Mouse (Mus musculus) thymus, postnatal 0 days (tissue): Measurements from ENCODE around the gene Dpp6. TPM values are rescaled to one million over a fixed set of nuclear protein-coding genes. Genes with fewer than 3 reads are reported as not detected.

Experiments used
- DNase-seq: peaks from one replicate; pipeline ENCODE4 v3.0.0-alpha.2; 2015; ENCODE audit warnings: low spot score
- polyA plus RNA-seq: library from polyadenylated mRNA; unstranded; fragments of >200 nt; fragmentation: Nextera tagmentation; extraction: Ambion mirVana; gene quantifications from 2 replicates; pipeline ENCODE4 v1.2.1, GENCODE M21; 2015

Dpp6 gene
- polyA plus RNA-seq, 1 experiment from 2014 or later = 0.18 TPM

DNA sequence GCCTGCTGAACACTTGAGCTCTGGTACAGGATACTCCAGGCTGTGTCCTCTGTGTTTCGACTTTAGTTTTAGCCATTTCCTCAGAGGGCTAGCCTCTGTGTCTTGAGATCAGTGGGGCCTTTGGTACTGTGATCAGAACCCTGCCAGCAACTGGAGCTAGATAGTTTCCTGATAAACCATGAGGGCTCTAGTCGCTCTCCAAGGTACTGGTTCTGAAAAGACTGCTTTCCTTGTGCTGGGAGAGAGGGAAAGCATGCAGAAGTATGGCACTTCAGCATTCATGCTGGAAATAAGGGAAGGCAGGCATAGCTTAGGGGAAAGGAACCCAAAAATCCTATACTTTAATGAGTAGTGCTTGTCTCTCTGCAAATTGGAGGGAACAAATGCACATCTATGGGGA, 548.9 kb downstream of the Dpp6 start:
- DNase-seq = no peak

DNA sequence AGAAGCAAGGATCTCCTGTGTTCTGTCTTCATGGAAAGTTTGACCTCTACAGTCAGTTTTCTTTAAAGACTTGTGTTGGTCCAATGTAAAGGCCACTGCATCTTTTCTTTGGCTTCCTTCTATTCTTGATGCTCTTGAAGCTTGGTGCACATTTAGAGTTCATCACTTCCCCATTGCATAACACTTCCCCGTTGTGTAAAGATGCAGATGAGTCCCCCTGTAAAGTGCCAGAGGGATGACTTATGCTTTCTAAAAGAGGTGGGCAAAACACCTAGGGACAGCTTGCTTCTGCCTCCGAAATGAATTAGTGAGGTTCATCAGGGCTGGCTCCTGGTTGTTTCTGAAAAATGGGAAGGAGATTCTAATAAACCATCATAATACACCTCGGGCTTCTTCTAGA, 553.8 kb downstream of the Dpp6 start:
- DNase-seq = no peak

DNA sequence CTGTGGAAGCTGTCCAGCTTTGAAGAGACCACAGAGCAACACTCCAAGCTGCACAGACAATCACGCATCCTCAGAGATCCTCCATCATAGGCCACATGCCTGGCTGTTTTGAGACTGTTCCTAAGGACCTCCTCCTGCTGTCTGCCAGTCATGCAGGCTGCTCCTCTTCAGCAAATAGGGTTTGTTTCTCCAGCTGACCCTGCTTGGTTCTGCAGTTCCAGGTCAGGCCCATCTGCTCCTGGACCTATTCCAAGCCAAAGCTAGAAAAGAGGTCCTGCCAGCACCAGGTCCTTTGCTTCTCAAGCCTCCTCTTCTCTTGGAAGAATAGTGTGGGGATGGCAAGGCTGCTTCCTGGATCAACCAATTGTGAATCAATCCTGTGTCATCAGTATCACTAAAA, 556.9 kb downstream of the Dpp6 start:
- DNase-seq = no peak

DNA sequence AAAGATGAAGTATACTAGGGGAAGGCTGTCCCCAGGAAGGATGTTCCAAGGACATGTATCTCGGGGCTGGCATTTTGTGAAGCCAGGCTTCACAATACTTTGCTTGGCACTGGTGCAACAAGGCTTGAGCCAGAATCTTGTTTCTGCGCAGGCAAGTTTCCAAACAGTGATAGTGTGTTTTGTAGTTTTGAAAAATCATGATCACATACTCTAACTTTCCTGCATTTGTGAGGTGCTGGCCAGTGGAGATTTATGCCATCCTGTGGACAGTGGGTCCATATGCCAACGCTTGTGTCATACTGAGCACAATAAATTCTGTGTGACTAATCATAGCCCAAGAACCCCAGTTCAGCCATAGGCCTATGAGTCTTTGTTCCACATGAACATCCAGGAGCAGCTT, 558.8 kb downstream of the Dpp6 start:
- no peak for DNase-seq

DNA sequence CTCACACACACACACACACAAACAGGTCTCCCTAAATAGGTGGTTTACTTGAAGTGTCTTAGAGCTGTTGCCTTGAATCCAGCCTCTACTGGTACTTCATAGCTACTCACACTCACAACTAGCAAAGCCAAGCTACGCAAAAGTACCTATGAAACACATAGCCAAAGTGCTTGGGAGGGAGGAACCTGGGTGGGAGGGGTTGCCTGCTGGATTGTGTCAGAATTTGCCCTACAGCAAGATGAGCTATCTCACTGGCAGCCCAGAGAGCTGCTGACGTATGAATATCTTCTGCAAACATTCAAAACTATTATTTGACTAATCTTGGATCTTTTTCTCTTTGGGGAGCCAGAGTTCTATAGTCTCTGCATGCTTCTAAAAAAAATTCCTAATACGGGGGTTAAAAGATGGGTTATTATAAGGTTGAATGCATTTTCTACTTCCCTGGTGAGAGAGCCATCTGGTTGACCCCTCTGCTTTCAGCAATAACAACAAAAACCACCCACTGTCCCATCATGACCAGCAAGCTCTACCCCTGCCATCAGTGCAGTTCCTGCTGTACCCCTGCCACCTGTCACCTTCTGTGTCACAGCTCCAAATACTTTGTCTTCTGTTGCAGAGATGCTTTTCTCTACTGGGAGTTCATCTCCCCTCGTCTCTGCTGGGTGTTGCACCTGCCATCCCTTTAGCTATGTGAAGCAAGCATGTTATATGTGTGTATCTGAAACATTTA, 563.8 kb downstream of the Dpp6 start:
- DNase-seq = no peak

DNA sequence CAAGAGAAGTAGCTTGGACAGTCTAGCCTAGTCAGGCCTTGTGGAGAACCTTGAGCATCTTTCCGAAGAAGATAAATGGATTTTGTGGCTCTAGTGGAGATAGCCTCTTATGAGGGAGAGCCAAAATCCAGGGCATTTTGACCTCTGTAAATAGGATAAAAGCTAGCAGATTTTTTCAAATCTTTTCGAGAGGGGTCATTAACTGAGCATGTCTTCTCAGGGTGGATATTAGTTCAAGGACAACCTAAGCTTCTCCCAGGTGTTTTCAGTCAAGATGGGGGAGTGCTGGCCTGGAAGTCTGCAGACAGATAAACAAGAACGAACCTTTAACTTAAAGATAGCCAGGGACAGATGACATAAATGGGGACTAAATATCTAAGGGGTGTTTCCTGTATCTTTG, 581.4 kb downstream of the Dpp6 start:
- no peak for DNase-seq

DNA sequence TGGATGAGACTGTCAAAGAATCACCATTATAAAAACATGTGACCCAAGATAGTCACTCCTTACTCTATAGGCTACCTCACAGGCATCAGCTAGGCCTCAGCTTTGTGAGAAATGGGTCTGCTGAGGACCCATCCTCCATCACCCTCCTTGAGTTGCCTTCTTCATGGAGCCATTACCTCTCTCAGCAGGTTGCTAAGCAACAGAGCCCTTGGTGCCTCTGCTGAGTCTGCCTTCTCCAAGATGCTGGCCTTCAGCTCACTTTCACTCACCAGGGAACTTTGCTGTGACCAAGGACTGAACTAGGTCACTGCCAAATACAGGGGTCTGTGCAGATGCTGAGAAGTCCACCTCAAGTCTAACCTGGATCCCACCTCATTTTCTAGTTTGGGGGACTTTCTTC, 582.1 kb downstream of the Dpp6 start:
- DNase-seq = no peak

DNA sequence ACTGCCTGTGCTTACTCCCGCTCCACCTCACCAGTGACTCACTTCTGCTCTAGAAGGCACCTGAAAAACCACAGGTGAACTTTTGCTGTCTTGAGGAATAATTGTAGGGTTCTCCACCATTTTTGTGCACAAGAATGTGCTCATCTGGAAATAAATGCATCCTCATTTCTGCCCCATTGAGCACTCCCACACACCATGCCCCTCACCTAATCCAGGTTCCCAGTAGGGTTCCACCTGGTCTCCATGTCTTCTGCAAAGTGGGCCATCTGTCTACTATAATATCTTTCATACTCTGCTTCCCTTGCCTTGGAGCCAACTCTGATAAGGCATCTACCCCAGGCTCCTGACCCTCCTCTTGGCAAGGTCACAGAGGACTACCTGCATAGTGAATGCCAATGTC, 585.6 kb downstream of the Dpp6 start:
- DNase-seq = no peak

DNA sequence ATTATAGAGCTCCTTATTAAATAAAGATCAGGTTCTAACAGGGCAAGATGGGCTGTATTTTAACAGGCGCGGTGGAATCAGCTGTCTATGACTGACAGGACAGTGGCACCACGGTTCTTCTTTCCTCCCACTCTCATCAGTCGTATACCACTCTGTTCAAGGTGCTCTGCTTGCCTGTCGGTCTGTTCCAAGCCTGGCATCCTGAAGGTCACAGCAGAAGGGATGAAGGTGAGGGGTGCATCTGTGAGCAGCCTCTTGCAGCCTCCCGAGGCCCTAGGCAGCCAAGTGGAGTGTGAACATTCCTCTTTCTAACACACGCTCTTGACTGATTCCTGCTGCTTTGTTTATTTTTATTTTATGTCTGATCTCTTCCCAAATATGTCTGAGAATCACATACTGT, 591.9 kb downstream of the Dpp6 start:
- DNase-seq = no peak

DNA sequence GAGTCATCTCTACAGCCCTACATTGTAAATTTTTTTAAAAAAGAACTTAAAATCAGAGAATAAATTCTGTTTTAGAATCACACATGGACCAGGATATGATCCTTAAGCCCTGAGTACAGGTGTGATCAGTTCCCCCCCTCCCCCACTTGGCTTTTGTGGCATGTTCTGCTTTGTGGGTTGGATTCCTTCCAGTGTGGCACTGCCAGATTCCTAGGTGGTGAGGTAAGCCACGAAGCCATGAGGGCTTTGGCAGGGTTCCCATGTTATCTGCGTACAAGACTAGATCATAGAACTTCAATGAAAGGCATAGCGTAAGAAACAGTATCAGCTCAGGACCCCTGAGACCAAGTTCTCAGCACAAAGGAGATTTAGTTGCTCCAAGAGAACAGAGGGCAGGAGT, 596.0 kb downstream of the Dpp6 start:
- no peak for DNase-seq

DNA sequence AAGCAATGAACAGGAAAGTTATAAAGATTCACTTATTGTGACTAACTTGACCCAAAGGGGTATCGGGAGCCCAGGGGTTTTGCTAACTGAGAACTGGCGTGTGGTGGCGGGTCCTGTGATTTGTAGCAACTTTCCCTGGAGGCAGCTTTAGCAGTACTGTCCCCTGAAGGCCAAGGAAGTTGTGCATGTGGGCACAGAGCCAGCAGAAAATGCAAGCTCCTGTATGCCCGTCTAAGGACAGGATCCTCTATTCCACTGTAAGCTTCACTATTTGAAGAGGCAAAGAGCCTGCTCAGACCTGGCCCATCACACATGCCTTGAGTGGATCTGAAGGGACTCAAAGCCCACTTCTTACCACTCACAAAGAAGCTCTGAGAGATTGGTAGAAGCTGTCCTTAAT, 598.5 kb downstream of the Dpp6 start:
- DNase-seq = no peak

DNA sequence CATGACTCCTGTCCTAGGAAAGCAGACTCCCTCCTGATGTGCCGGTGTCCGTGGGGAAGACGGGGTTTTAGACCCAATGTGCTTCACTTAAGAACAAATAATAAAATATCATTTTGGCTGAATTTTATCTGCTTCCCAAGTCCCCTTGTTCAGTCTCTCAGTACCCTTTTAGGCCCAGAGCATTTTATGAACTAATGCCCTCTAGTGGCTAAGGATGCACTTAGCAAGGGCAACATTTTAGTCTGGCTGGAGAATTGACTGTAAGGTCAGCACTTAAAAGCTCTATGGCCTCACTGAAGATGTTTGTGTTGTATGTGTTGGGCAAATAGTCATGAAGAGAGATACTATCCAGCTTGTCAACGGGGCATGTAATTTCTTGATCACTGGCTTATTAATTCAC, 599.6 kb downstream of the Dpp6 start:
- DNase-seq = no peak

DNA sequence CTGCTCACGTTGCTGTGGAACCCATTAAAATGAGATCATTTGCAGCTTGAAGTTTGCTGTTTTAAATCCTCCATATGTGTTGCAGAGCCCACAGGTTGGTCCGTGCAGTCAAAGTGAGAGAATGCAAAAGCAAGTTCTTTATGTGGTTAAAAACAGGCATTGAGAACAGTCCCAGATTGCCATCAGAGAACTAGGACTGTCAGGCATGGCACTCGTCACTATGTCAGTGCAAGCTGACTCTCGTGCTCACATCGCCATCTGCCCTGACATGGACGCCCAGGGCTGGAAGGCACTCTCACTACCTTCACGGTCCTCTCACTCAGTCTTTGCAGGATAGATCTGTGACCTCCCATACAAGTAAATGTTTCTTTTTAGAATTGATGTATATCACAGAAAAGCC, 600.4 kb downstream of the Dpp6 start:
- DNase-seq = no peak

DNA sequence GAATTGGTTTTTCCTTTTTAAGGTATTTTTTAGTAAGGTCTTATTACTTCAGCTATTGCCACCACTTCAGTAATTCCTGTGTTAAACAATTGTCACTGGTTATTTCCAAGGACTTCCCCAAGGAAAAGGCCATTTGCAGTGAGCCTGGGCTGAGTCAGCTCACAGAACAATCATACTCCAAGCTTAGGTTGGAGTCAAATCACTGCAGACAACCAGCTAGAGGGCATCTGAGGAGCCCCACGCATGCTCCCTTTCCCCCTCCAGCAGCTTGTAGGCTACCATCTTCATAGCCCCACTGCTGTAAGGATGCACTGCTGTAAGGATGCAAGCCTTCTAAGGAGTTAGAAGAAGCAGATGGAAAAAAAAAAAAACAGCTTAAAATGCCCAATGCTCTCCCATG, 601.9 kb downstream of the Dpp6 start:
- DNase-seq = no peak

DNA sequence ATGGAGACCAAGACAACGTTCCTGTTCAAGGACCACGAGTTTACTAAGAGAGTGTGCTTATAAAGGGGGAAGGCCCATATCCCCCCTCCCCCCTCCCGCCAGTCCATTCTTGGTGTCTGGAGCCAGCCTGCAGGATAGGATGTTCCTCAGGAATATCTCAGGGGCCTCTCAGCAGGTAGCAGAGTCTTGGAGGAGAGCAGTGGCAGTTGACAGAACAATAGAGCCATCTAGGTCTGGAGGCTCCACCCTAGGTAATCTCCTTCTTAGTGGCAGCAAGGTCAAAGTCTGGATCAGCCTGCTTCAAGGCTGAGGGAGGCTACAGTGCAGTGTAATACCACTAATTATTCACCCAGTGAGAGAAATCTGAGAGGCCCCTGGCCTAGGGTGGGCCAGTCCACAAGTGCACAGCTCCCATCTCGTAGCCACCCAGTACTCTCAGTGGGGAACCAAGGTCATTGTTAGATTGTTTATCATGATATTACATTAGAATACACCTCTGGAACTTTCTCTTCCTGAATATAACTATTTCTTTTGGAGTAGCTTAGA, 604.2 kb downstream of the Dpp6 start:
- DNase-seq = no peak

DNA sequence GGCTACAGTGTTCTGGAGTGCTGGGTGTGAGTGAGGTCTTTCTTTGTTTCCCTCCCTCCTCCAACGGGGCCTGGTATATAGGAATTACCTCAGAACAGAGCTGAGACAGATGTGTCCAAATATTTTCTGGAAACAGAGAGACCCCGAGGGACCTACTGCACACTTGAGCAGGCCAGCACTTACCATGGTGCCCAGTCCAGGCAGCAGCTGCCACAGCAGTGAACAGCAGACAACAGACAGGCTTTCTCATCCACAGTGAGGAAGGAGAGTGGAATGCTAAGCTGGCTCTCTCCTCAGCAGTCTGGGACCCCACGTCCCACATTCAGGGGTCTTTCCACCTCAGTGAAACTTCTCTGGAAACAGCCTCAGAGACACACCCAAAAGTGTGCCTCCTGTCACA, 606.8 kb downstream of the Dpp6 start:
- no peak for DNase-seq

DNA sequence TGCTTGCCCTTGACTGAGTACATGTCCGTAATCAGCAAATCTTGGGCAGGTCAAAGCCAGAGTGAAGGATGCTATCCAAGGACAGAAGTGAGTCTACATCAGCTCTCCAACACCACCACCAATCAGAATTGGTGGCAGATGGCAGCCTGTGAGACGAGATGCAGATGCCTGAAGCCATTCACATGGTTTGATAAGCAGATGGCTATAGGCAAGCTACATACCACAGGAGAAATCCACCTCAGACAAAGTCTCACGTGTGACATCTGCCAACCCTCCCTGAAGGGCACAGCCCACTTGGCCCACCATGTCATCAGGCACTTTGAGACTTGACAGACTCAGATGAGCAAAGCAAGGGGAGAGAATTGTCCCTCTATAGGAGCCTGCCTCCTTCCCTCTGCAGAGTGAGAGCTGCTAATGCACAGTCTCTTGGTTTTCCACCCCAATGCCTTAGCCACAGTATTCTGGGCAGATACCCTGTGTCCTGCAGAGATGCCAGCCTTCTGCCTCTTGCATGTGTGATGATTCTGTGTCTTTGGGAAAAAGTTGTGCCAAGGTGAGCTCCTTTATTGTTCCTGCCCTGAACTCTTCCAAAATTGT, 607.6 kb downstream of the Dpp6 start:
- no peak for DNase-seq

DNA sequence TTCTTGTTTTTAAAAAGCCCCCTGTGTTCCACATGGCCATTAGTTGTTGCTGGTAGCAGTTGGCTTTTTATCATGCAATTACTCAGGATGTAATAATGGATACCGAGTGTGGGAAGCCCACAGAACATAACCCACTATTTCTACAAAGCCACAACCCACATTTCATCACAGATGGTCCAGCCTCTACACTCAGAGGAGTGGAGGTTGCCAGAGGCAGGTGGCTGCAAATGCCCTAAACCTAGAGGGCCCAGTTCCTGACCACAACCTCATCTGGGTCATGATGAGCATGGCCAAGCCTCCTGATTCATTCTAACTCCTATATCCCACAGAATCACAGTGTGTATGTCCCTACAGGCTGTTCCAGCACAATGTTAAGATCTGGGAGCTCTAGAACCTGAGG, 609.2 kb downstream of the Dpp6 start:
- no peak for DNase-seq

DNA sequence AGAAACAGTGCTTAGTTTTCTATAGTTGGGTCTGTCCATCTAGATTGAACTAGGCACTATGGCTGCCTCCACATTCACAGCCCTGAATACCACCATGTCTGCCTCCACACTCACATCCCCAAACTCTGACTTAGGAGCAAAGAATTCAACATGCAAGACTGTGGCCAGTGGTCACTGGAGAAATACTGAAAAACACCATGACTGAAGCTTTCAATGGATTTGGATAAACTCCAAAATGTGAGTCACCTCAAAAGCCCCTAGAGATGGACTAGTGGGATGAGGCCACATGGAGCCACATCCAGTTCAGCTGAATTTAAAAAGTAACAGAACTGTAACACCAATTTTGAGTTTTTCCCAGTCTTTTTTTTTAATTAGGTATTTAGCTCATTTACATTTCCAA, 616.6 kb downstream of the Dpp6 start:
- no peak for DNase-seq

DNA sequence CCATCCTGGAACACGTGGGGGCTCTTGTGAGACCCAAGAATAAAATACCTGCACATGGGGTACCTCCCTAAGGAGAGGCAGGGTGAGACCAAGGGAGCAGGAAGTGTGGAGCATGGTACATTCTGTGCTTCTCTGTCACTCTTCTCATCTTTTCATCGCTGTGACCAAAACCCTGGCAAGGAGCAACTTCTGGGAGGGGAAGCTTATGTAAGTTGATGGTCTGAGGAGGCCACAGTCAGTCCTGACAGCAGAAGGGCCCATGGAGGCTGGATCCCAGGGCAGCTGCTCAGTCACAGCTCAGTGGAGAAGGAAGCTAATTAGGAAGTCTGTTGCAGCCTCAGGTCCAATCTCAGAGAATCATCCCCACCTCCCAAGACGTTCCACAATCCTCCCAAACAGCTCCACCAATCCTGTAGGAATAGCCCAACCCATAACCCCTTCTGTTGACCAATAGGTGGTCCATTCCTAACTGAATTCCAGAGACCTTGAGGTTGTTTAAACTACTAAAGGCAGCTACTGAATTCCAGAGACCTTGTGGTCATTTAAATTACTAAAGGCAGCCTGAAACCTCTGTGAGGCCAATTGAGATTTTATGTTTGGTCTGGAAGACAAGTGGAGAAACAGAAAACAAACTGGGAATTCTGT, 636.3 kb downstream of the Dpp6 start:
- DNase-seq = no peak

DNA sequence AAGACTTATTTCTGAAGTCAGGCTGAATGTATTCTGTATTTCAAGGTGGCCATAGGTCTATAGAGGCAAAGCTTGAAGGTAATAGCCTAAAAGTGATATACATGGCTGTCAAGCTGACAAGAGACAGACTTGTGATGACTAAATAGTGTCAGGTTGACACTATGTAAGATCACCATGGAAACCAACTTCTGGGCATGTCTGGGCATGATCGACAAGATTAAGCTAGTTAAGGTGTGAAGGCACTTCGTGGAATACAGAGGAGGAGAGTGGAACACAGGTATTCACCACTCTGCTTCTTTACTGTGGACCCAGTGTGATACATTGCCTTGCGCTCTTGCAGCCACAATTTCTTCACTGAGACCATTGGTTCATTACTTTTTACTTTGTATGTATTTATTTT, 637.4 kb downstream of the Dpp6 start:
- no peak for DNase-seq

DNA sequence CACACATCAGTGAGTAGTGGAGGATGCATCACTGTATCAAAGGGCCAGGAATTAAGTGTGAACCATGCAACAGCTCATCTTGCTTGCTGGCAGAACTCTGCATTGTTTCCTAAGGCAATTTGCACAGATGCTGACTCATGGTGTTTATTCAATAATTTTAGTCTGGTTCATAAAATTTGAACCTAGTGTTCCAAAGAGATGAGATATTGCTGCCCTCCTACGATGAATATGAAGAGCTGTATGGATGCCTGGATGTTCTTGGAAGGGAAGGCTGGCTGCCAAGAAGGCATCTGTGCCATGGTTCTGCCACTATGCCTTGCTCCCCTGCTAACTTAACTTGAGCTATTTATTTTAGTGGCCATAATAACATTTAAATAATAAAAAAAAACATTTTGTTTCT, 640.0 kb downstream of the Dpp6 start:
- no peak for DNase-seq

DNA sequence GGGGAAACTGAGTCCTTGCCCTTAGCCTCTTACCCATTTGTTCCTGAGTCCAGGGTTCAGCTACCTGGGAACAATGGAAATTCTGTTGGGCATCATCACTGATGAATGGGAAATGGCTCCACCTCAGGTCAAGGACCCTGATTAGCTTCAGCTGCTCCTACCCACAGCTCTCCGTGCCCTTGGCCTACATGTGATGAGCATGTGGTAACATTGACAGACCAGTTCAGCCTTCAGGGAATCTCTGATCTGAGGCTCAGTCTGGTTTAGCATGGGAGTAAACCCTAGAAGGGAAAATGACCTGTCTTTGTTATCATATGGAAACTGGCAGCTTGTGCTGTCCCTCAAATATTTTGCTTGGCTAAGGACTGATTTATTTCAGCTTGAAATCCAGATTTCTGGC, 640.7 kb downstream of the Dpp6 start:
- no peak for DNase-seq
